Mouse (Mus musculus) embryo, embryonic 9.5 days (tissue): ENCODE results near the gene C1qtnf6.

Source experiments
- DNase-seq: peaks from one replicate; pipeline ENCODE4 v3.0.0-alpha.2; 2017; ENCODE audit errors: extremely low spot score

C1qtnf6 gene

GRCm38 (mm10) chr15:78514393-78515146 is 16.6 kb downstream of the C1qtnf6 start:
- DNase-seq, result peak; percentile 70

GRCm38 (mm10) chr15:78513019-78513418 is 18.2 kb downstream of the C1qtnf6 start:
- no peak for DNase-seq

- no peak for DNase-seq
These were observed 19.3 kb downstream of the C1qtnf6 start for GRCm38 (mm10) chr15:78511951-78512350.

GRCm38 (mm10) chr15:78510736-78511135 is 20.5 kb downstream of the C1qtnf6 start:
- DNase-seq, result no peak

GRCm38 (mm10) chr15:78510121-78510576 is 21.1 kb downstream of the C1qtnf6 start:
- DNase-seq, result no peak

- DNase-seq, result peak; percentile 64
These were observed 21.8 kb downstream of the C1qtnf6 start for GRCm38 (mm10) chr15:78509297-78509899.

- DNase-seq, result no peak
These were observed 22.8 kb downstream of the C1qtnf6 start for GRCm38 (mm10) chr15:78508443-78508842.

- DNase-seq, result no peak
These were observed 25.7 kb downstream of the C1qtnf6 start for GRCm38 (mm10) chr15:78505541-78505940.

- no peak for DNase-seq
These were observed 26.4 kb downstream of the C1qtnf6 start for GRCm38 (mm10) chr15:78504816-78505215.

- DNase-seq, result no peak
These were observed 27.2 kb downstream of the C1qtnf6 start for GRCm38 (mm10) chr15:78504013-78504412.

- no peak for DNase-seq
These were observed 28.6 kb downstream of the C1qtnf6 start for GRCm38 (mm10) chr15:78502437-78503132.

GRCm38 (mm10) chr15:78494968-78495406 is 36.2 kb downstream of the C1qtnf6 start, which contains the start of gene Il2rb:
Gene Il2rb (minus strand): TSS chr15:78495271.
- DNase-seq, result no peak

GRCm38 (mm10) chr15:78493401-78494010 is 37.7 kb downstream of the C1qtnf6 start:
- DNase-seq, result no peak

GRCm38 (mm10) chr15:78491301-78491700 is 39.9 kb downstream of the C1qtnf6 start:
- no peak for DNase-seq

- DNase-seq, result no peak
These were observed 41.3 kb downstream of the C1qtnf6 start for GRCm38 (mm10) chr15:78489906-78490305.

GRCm38 (mm10) chr15:78489248-78489647 is 42.0 kb downstream of the C1qtnf6 start:
- DNase-seq, result no peak

- DNase-seq, result no peak
These were observed 44.1 kb downstream of the C1qtnf6 start for GRCm38 (mm10) chr15:78487066-78487465.

GRCm38 (mm10) chr15:78486564-78486963 is 44.7 kb downstream of the C1qtnf6 start:
- no peak for DNase-seq

- no peak for DNase-seq
These were observed 47.9 kb downstream of the C1qtnf6 start for GRCm38 (mm10) chr15:78483311-78483710.

GRCm38 (mm10) chr15:78482518-78482917 is 48.7 kb downstream of the C1qtnf6 start:
- DNase-seq, result no peak

- no peak for DNase-seq
These were observed 49.7 kb downstream of the C1qtnf6 start for GRCm38 (mm10) chr15:78481448-78482000.

- DNase-seq, result no peak
These were observed 50.2 kb downstream of the C1qtnf6 start for GRCm38 (mm10) chr15:78480991-78481390.
